Mouse (Mus musculus) cortical plate, adult 2 months (tissue): ENCODE measurements around the gene Lrrc43.

ENCODE experiments used
- CTCF ChIP-seq: fragments of 200-500 bp; IDR thresholded peaks from 2 replicates; pipeline ENCODE4 v1.5.1; 2011; ENCODE audit warnings: mild to moderate bottlenecking, control low read depth, low read length; ENCODE audit not compliant: insufficient read depth; ENCODE audit errors: extremely low read depth
- POLR2A ChIP-seq: fragments of 200-500 bp; IDR thresholded peaks from 2 replicates; pipeline ENCODE4 v1.6.1; 2011; ENCODE audit warnings: mild to moderate bottlenecking, low read length, control low read depth; ENCODE audit not compliant: insufficient read depth; ENCODE audit errors: extremely low read depth

- no peak for TF ChIP-seq CTCF
- no peak for TF ChIP-seq POLR2A
These were observed 19.0 kb downstream of the Lrrc43 start for GRCm38 (mm10) chr5:123507936-123508723.
